Mouse (Mus musculus) hindbrain, embryonic 14.5 days (tissue): ENCODE measurements around the gene D630023F18Rik. TPM values are rescaled to one million over a fixed set of nuclear protein-coding genes. Genes with fewer than 3 reads are reported as not detected.
A peak's percentile ranks its signal among the peaks of the same experiment; 100 is the strongest.

Experiments
- ATAC-seq: fragments of 200-750 bp; cut with Nextera tagmentation; 2 replicates; pipeline ENCODE4 v1.8.0; 2017; ENCODE audit warnings: moderate number of reproducible peaks, mild to moderate bottlenecking, moderate TSS enrichment, moderate library complexity; ENCODE audit not compliant: low FRiP score
- DNase-seq: peaks from one replicate; pipeline ENCODE4 v3.0.0-alpha.2; 2015; ENCODE audit warnings: low spot score
- H3K27ac ChIP-seq: fragments of 300-500 bp; sonication (generic); 2 replicates; pipeline ENCODE4 v1.5.1; 2014; ENCODE audit warnings: mild to moderate bottlenecking, moderate library complexity
- H3K27me3 ChIP-seq: fragments of 300-500 bp; sonication (generic); 2 replicates; pipeline ENCODE4 v1.6.1; 2014; ENCODE audit warnings: mild to moderate bottlenecking, low read length, mixed read lengths; ENCODE audit not compliant: control insufficient read depth, insufficient read depth
- H3K36me3 ChIP-seq: fragments of 300-500 bp; sonication (generic); replicated peaks from 2 replicates; pipeline ENCODE4 v1.6.1; 2014; ENCODE audit not compliant: control insufficient read depth, insufficient read depth
- H3K4me1 ChIP-seq: fragments of 300-500 bp; sonication (generic); replicated peaks from 2 replicates; pipeline ENCODE4 v1.6.1; 2014; ENCODE audit warnings: antibody characterized with exemption, low read length, mixed read lengths; ENCODE audit not compliant: control insufficient read depth, insufficient read depth
- H3K4me2 ChIP-seq: fragments of 300-500 bp; sonication (generic); replicated peaks from 2 replicates; pipeline ENCODE4 v1.6.1; 2014; ENCODE audit warnings: mild to moderate bottlenecking, moderate library complexity
- H3K4me3 ChIP-seq: fragments of 300-500 bp; sonication (generic); replicated peaks from 2 replicates; pipeline ENCODE4 v1.5.1; 2014; ENCODE audit warnings: mild to moderate bottlenecking, low read length
- H3K9ac ChIP-seq: fragments of 300-500 bp; sonication (generic); 2 replicates; pipeline ENCODE4 v1.6.1; 2014
- H3K9me3 ChIP-seq: fragments of 300-500 bp; sonication (generic); 2 replicates; pipeline ENCODE4 v1.6.1; 2016; ENCODE audit warnings: low read length; ENCODE audit not compliant: control insufficient read depth
- WGBS: fragments of 180-500 bp; shearing (Covaris S2); extraction: QIAGEN DNeasy Blood & Tissue Kit; methylation state at CpG from one replicate; pipeline ENCODE4 v1.1.7; 2014; 5-methylcytosine and 5-hydroxymethylcytosine counted together
- polyA plus RNA-seq: library from polyadenylated mRNA; unstranded; fragments of >200 nt; fragmentation: Nextera tagmentation; extraction: Ambion mirVana; gene quantifications from 2 replicates; pipeline ENCODE4 v1.2.1, GENCODE M21; 2014

The D630023F18Rik gene
- polyA plus RNA-seq, result 1.2 and 1.4 TPM in 2 replicates

GRCm38 (mm10) chr1:65122574-65123372, at the start of gene D630023F18Rik:
Gene D630023F18Rik, minus strand, starts transcription at chr1:65123214.
- H3K4me1 ChIP-seq, result no peaks in the 10 kb centered on the region
- H3K4me3 ChIP-seq, result peak within 1 kb of the TSS; percentile 22
- no peaks in the 10 kb centered on the region for H3K9me3 ChIP-seq
- H3K27ac ChIP-seq, result no peak within 1 kb of the TSS
- WGBS, result 36% methylated on average over 9 of the region's 9 CpGs
- DNase-seq, result no peak
- ATAC-seq, result no peak
- H3K9ac ChIP-seq, result no peak within 1 kb of the TSS
- H3K27me3 ChIP-seq, result no peaks in the 10 kb centered on the region
- H3K36me3 ChIP-seq, result no peaks in the 10 kb centered on the region
- H3K4me2 ChIP-seq, result peak within 1 kb of the TSS; percentile 48

- Histone ChIP-seq H3K4me3 (no peak overlapping the region), H3K9me3 (no peaks in the 10 kb centered on the region), H3K4me2 (no peak overlapping the region), H3K27ac (no peak overlapping the region), H3K36me3 (peaks cover 78% of the 10 kb centered on the region), H3K27me3 (no peaks in the 10 kb centered on the region), H3K4me1 (peaks cover 13% of the 10 kb centered on the region), H3K9ac (no peak overlapping the region)
- WGBS, result 77% methylated on average over 4 of the region's 4 CpGs
- no peak for ATAC-seq
- DNase-seq, result no peak
Observed at GRCm38 (mm10) chr1:65171579-65171978, 48.6 kb upstream of the D630023F18Rik start.

- no peak overlapping the region for H3K9ac ChIP-seq
- no peak for ATAC-seq
- DNase-seq, result no peak
- no peak overlapping the region for H3K27ac ChIP-seq
- WGBS, result 86% methylated on average over 5 of the region's 5 CpGs
- H3K9me3 ChIP-seq, result no peaks in the 10 kb centered on the region
- H3K4me2 ChIP-seq, result no peak overlapping the region
- H3K36me3 ChIP-seq, result peaks cover 94% of the 10 kb centered on the region
- H3K27me3 ChIP-seq, result no peaks in the 10 kb centered on the region
- H3K4me1 ChIP-seq, result no peaks in the 10 kb centered on the region; the same call in 1 of the 2 replicates
- no peak overlapping the region for H3K4me3 ChIP-seq
Observed at GRCm38 (mm10) chr1:65169947-65170346, 46.9 kb upstream of the D630023F18Rik start.

GRCm38 (mm10) chr1:65169536-65169935, 46.5 kb upstream of the D630023F18Rik start:
- H3K9me3 ChIP-seq, result no peaks in the 10 kb centered on the region
- H3K27ac ChIP-seq, result no peak overlapping the region
- WGBS, result 96% methylated on average over 7 of the region's 7 CpGs
- H3K36me3 ChIP-seq, result peaks cover 95% of the 10 kb centered on the region
- DNase-seq, result no peak
- no peak overlapping the region for H3K9ac ChIP-seq
- no peaks in the 10 kb centered on the region for H3K27me3 ChIP-seq
- no peak overlapping the region for H3K4me3 ChIP-seq
- ATAC-seq, result no peak
- H3K4me1 ChIP-seq, result no peaks in the 10 kb centered on the region; the same call in 1 of the 2 replicates
- H3K4me2 ChIP-seq, result no peak overlapping the region

GRCm38 (mm10) chr1:65167496-65167895, 44.5 kb upstream of the D630023F18Rik start:
- Histone ChIP-seq H3K9me3 (no peaks in the 10 kb centered on the region), H3K36me3 (peaks cover 96% of the 10 kb centered on the region), H3K4me2 (no peak overlapping the region), H3K27me3 (no peaks in the 10 kb centered on the region), H3K4me3 (no peak overlapping the region), H3K27ac (no peak overlapping the region), H3K9ac (no peak overlapping the region), H3K4me1 (no peaks in the 10 kb centered on the region)
- ATAC-seq (no peak), DNase-seq (no peak)
- WGBS, result 92% methylated on average over 1 of the region's 1 CpGs

- DNase-seq (no peak), ATAC-seq (no peak)
- H3K9me3 ChIP-seq, result no peaks in the 10 kb centered on the region
- H3K9ac ChIP-seq, result no peak overlapping the region
- H3K4me3 ChIP-seq, result no peak overlapping the region
- no peak overlapping the region for H3K4me2 ChIP-seq
- no peaks in the 10 kb centered on the region for H3K4me1 ChIP-seq
- no peaks in the 10 kb centered on the region for H3K27me3 ChIP-seq
- H3K27ac ChIP-seq, result no peak overlapping the region
- 100% methylated on average over 1 of the region's 1 CpGs for WGBS
- peaks cover 98% of the 10 kb centered on the region for H3K36me3 ChIP-seq
Observed at GRCm38 (mm10) chr1:65162210-65162609, 39.2 kb upstream of the D630023F18Rik start.

- no peak overlapping the region for H3K4me2 ChIP-seq
- H3K4me1 ChIP-seq, result no peaks in the 10 kb centered on the region
- H3K4me3 ChIP-seq, result no peak overlapping the region
- 97% methylated on average over 5 of the region's 5 CpGs for WGBS
- no peak overlapping the region for H3K9ac ChIP-seq
- ATAC-seq (no peak), DNase-seq (no peak)
- H3K27ac ChIP-seq, result no peak overlapping the region
- H3K27me3 ChIP-seq, result no peaks in the 10 kb centered on the region
- peaks cover 44% of the 10 kb centered on the region for H3K36me3 ChIP-seq
- no peaks in the 10 kb centered on the region for H3K9me3 ChIP-seq
Observed at GRCm38 (mm10) chr1:65156111-65156510, 33.1 kb upstream of the D630023F18Rik start.

- ATAC-seq, result no peak
- Histone ChIP-seq H3K9me3 (no peaks in the 10 kb centered on the region), H3K9ac (no peak overlapping the region), H3K4me3 (no peak overlapping the region), H3K36me3 (peaks cover 31% of the 10 kb centered on the region), H3K27me3 (no peaks in the 10 kb centered on the region), H3K27ac (no peak overlapping the region), H3K4me1 (no peaks in the 10 kb centered on the region), H3K4me2 (no peak overlapping the region)
- no peak for DNase-seq
Observed at GRCm38 (mm10) chr1:65154814-65155213, 31.8 kb upstream of the D630023F18Rik start.

- ATAC-seq (no peak), DNase-seq (no peak)
- no peak overlapping the region for H3K4me3 ChIP-seq
- H3K27ac ChIP-seq, result no peak overlapping the region
- no peak overlapping the region for H3K9ac ChIP-seq
- H3K27me3 ChIP-seq, result no peaks in the 10 kb centered on the region
- no peaks in the 10 kb centered on the region for H3K9me3 ChIP-seq
- no peak overlapping the region for H3K4me2 ChIP-seq
- WGBS, result 81% methylated on average over 3 of the region's 3 CpGs
- no peaks in the 10 kb centered on the region for H3K4me1 ChIP-seq
- no peaks in the 10 kb centered on the region for H3K36me3 ChIP-seq
Observed at GRCm38 (mm10) chr1:65147971-65148370, 25.0 kb upstream of the D630023F18Rik start.
